Mouse (Mus musculus): Measurements from ENCODE around the gene Cnmd. TPM values are rescaled to one million over a fixed set of nuclear protein-coding genes. Genes with fewer than 3 reads are reported as not detected.

The Cnmd gene
- total RNA-seq (2018; cell fraction: chromatin; rRNA removed): not detected
- total RNA-seq (2018; cell fraction: cytosol; rRNA removed): under 1 TPM in 1 of 26 experiments, not detected in 25; 0.18 TPM
- not detected for total RNA-seq (2018; cell fraction: nucleus; rRNA removed)
- not detected in 3 replicates for polyA plus RNA-seq (2018)

DNA sequence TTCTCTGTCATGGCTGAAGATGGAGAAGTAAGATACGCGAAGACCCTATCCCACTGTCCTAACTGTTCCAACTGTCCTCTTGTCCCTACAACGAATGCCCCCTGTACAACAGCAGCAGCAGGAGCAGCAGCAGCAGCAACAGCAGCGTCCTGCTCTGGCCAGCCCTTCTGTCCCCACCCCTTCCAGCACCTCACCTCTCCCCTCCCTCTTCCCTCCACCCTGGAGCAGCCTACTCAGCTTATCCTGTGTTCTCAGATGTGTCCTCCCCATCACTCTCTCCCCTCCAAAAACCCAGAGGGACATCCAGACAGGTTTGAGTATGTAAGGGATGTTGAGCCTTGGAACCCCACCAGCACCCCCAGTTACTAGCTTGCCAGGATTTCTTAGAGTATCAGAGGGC, at the start of gene Cnmd:
Cnmd (minus strand) TSS at position 170 of the 400 bp plus-strand sequence.
- no peaks in the 10 kb centered on the region for H3K36me3 ChIP-seq (ENCODE audit: inconsistent target)
- H3K4me3 ChIP-seq (ENCODE audit: inconsistent target): peak within 1 kb of the TSS; percentile 12; the same call in 1 of the 2 replicates
- H3K27ac ChIP-seq: no peak within 1 kb of the TSS
- 77% methylated on average over 4 of the region's 4 CpGs for WGBS (ENCODE audit: missing documents)
- H3K79me2 ChIP-seq (ENCODE audit: inconsistent target): no peaks in the 10 kb centered on the region

DNA sequence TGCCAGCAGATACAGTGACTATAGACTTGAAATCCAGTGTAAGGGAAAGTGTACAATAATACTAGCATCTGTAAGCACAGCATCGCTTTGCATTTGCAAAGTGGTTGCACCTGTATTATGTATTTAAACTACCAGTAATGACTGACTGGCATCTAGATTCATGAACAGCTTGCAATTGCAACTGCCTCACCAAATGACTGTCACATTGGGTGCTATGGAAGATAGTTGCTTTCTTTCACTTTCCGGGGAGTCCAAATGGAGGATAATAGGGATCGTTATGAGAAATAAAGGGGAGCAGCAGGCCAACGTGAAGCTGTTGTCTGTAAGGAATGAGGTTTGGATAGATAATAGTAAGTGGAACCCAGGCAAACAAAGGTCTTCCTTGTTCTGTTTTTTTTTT, 49.3 kb upstream of the Cnmd start:
- no peak overlapping the region for H3K4me3 ChIP-seq (ENCODE audit: inconsistent target)
- WGBS (ENCODE audit: missing documents): 82% methylated on average over 4 of the region's 4 CpGs
- no peaks in the 10 kb centered on the region for H3K79me2 ChIP-seq (ENCODE audit: inconsistent target)
- no peak overlapping the region for H3K27ac ChIP-seq
- H3K36me3 ChIP-seq (ENCODE audit: inconsistent target): no peaks in the 10 kb centered on the region

DNA sequence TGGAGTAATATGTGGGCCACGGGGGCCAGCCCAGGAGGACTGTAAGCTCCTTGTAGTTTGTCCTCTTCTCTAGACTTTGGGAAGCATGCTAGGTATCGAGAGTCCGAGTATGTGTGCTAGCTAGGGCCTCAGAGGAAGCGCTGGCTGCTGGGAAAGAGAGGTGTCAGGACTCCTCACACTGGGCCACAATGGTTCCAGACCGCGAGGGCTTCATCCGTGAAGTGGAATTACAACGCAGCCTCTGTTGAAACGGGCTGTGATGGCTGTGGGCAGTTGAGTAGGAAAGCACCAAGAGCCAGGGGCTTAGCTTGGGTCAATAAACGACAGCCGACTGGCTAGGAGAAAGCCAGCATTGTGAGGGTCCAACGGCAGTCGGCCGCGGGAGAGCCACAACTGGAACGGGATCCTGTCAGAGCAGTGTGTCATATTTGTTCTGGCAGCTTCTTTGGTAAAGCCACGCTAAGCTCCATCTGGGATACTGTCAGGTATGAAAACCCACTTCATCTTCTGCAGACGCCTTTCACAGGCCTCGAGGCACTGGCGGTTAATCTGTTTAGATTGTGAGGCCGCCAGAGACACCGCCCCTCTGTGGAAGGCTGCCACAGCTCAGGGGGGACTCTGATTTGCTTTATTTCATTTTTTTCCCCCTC, 41.7 kb upstream of the Cnmd start:
- no peaks in the 10 kb centered on the region for H3K79me2 ChIP-seq (ENCODE audit: inconsistent target)
- no peak overlapping the region for H3K4me3 ChIP-seq (ENCODE audit: inconsistent target)
- 95% methylated on average over 22 of the region's 22 CpGs for WGBS (ENCODE audit: missing documents)
- no peaks in the 10 kb centered on the region for H3K36me3 ChIP-seq (ENCODE audit: inconsistent target)
- no peak overlapping the region for H3K27ac ChIP-seq

- WGBS (ENCODE audit: missing documents): 92% methylated on average over 4 of the region's 5 CpGs
- Histone ChIP-seq H3K79me2 (ENCODE audit: inconsistent target) (no peaks in the 10 kb centered on the region), H3K27ac (no peak overlapping the region), H3K36me3 (ENCODE audit: inconsistent target) (no peaks in the 10 kb centered on the region), H3K4me3 (ENCODE audit: inconsistent target) (no peak overlapping the region)
These were observed 39.6 kb upstream of the Cnmd start for GRCm38 (mm10) chr14:79701606-79702005.

DNA sequence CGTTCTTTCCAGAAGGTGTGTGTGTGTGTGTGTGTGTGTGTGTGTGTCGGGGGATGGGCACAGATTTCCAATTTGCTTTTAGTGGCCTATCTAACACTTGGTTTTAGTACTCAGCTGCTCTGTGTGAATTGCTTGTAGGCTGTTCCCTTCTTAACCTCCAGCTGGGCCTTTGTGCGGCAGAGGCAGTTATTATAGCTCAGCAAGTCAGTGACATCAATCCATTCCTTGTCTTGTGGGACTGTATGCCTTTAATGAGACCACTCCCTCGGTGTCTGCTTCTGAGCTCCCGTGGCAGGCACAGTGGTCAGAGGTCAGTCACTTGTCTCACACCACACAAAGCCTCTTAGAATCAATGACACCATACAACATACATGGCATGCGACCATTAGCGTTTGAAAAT, 39.1 kb upstream of the Cnmd start:
- Histone ChIP-seq H3K36me3 (ENCODE audit: inconsistent target) (no peaks in the 10 kb centered on the region), H3K27ac (no peak overlapping the region), H3K79me2 (ENCODE audit: inconsistent target) (no peaks in the 10 kb centered on the region), H3K4me3 (ENCODE audit: inconsistent target) (no peak overlapping the region)
- 81% methylated on average over 7 of the region's 7 CpGs for WGBS (ENCODE audit: missing documents)

DNA sequence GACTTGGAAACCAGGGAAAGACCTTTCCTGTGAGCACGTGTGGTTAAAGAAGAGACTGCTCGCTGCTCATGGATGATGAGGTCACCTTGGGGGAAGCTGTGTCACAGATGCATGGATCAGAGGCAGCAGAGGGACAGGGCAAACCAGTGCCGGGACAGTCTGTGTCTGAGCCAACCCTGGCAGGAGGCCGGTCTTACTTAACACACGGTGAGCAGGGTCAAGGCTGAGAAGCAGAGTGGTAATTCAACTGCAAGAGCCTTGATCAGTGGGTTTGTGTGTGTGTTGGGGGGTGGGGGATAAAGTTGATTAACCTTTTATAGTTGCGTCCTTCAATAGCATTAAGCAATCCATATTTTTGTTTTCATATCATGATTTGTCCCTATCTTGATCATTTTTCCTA, 37.4 kb upstream of the Cnmd start:
- Histone ChIP-seq H3K36me3 (ENCODE audit: inconsistent target) (no peaks in the 10 kb centered on the region), H3K79me2 (ENCODE audit: inconsistent target) (no peaks in the 10 kb centered on the region), H3K4me3 (ENCODE audit: inconsistent target) (no peak overlapping the region), H3K27ac (no peak overlapping the region)
- WGBS (ENCODE audit: missing documents): 77% methylated on average over 6 of the region's 6 CpGs

DNA sequence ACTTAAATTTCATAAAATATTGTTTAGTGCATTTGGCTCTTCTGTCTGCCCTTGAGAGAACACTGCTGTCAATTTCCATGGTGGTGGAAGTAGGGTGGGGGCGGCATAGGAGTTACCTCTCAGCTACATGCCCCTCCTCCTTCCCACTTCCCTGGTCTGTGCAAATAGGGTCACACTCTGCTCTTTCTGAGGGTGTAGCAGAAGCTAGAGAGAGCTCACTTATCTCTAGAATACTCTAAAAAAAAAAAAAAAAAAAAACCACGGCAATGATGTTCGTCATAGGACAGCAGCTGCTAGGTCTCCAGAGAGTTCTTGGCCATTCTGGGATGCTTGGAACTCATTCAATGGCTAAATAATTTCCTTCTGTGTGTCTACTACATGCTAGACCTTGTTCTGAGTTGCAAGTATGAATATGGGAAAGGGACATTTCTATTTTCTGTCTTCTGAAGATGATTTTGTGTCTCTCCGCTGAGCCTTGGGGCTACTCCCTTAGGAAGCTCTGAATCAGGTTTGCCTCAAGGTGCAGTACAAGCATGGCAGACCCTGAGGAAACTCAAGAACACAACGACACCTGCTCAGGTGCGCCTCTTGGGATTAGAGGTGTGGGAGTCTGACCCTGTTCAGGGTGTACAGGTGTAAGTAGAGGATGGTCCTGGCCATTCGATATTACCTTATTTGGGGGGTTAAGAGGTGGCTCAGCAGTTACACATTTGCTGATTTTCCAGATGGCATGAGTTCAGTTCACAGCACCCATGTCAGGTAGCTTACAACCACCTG, 28.3 kb upstream of the Cnmd start:
- Histone ChIP-seq H3K4me3 (ENCODE audit: inconsistent target) (no peak overlapping the region), H3K27ac (no peak overlapping the region), H3K36me3 (ENCODE audit: inconsistent target) (no peaks in the 10 kb centered on the region), H3K79me2 (ENCODE audit: inconsistent target) (no peaks in the 10 kb centered on the region)
- WGBS (ENCODE audit: missing documents): 88% methylated on average over 7 of the region's 7 CpGs

DNA sequence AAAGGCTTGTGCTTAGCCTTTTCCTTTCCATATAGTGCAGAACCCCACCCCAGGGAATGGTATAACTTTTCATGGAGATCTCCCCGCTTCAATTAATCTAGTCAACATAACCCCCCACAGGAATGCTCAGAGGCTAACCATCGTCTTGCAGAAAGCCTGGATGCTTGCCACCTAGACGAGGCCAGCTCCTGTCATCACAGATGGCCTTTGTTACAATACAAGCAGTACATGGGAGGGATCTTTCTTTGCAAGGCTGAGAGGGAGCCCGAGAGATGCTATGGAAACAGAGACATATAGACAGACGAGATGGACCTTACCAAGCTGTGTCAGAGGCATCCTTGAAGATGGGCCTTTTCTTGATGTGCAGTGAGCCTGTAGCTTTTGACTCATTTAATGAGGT, 18.7 kb upstream of the Cnmd start:
- Histone ChIP-seq H3K4me3 (ENCODE audit: inconsistent target) (no peak overlapping the region), H3K27ac (no peak overlapping the region), H3K79me2 (ENCODE audit: inconsistent target) (no peaks in the 10 kb centered on the region), H3K36me3 (ENCODE audit: inconsistent target) (no peaks in the 10 kb centered on the region)
- 85% methylated on average over 5 of the region's 5 CpGs for WGBS (ENCODE audit: missing documents)

- Histone ChIP-seq H3K79me2 (ENCODE audit: inconsistent target) (no peaks in the 10 kb centered on the region), H3K4me3 (ENCODE audit: inconsistent target) (no peak overlapping the region), H3K27ac (no peak overlapping the region), H3K36me3 (ENCODE audit: inconsistent target) (no peaks in the 10 kb centered on the region)
- WGBS (ENCODE audit: missing documents): 92% methylated on average over 14 of the region's 14 CpGs
These were observed 16.1 kb upstream of the Cnmd start for GRCm38 (mm10) chr14:79677891-79678687.

- no peak overlapping the region for H3K27ac ChIP-seq
- no peaks in the 10 kb centered on the region for H3K79me2 ChIP-seq (ENCODE audit: inconsistent target)
- no peak overlapping the region for H3K4me3 ChIP-seq (ENCODE audit: inconsistent target)
- no peaks in the 10 kb centered on the region for H3K36me3 ChIP-seq (ENCODE audit: inconsistent target)
- 76% methylated on average over 15 of the region's 15 CpGs for WGBS (ENCODE audit: missing documents)
These were observed 15.3 kb upstream of the Cnmd start for GRCm38 (mm10) chr14:79677108-79677753.

DNA sequence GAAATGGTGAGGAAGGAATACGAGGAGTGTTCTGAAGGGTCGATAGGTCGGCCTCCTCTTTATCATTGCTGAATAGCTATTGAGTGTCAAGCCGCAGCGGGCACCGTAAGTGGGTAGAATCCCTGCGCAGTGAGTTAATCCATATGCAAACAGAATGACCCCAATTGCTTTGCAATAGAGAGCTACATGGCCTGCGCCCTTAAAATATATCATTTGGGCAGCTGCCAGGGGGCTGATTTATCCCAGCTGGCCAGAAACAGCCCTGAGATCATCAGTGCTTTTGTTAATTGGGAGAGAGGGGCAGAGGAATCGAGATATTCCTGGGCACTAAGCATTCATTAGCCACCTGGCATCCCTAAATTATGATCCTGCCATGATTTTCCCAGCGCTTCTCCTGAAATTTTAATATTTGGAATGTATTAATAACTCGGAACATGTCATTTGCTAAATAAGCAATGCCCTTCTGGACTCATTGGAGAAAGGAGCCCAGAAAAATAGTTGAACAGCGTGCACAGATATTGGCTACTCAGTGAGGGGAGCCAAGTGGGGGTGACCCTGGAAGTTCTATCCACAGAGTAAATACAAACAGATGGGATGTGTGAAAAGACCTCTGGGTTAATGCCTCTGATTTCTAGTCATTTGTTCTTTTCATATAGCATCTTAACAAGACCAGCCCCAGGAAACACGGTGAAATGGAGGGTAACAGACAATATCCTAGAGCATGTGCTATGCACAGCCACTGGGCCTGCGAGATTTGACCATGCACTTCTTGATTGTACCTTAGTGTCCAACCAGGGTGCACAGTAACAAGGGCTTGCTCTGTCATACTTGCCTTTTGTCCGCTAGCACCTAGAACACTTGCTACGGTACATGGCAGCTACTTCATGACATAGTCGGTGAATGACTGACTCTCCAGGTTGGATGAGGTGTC, 11.4 kb upstream of the Cnmd start:
- H3K27ac ChIP-seq: no peak overlapping the region
- H3K4me3 ChIP-seq (ENCODE audit: inconsistent target): no peak overlapping the region
- H3K79me2 ChIP-seq (ENCODE audit: inconsistent target): no peaks in the 10 kb centered on the region
- WGBS (ENCODE audit: missing documents): 94% methylated on average over 17 of the region's 17 CpGs
- H3K36me3 ChIP-seq (ENCODE audit: inconsistent target): no peaks in the 10 kb centered on the region

DNA sequence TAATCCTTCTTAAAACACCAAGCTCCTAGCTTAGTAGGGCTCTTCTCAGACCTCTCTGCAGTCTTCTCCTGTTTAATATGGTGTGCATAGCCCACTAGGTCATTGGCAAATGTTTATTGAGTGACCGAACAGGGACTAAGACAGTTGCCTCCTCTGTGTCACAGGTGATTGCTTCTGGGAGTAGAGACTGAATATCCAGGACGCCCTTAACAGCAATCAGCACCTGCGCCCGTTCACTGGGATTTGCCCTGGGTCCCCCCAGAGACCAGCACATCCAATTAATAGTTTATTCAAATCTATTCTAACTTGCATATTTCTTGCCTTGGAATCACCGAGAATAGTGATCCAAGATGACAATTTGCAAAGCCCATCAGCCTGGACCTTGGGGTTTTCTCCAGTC, 10.6 kb upstream of the Cnmd start:
- Histone ChIP-seq H3K4me3 (ENCODE audit: inconsistent target) (no peak overlapping the region), H3K36me3 (ENCODE audit: inconsistent target) (no peaks in the 10 kb centered on the region), H3K27ac (no peak overlapping the region), H3K79me2 (ENCODE audit: inconsistent target) (no peaks in the 10 kb centered on the region)
- WGBS (ENCODE audit: missing documents): 92% methylated on average over 5 of the region's 5 CpGs

DNA sequence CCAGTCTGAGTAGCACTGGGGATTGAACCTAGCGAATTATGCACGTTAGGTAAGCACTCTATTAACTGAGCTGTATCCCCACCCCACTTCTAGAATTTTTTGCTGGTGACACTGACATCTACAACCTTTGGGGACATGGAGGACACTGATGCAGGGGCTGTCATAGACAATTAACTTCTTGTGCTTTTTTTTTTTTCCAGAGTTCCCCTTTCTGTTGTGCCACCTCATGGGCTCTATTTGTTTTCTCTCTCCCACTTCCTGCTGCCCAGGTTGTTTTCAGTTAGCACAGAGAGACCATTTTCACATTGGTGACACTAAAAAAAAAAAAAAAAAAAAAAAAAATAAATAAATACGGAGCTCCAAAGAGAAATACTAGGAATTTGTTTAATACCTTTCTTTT, 9.0 kb upstream of the Cnmd start:
- 55% methylated on average over 3 of the region's 3 CpGs for whole genome bisulfite sequencing (ENCODE audit: missing documents)
- H3K4me3 ChIP-seq (ENCODE audit: inconsistent target): no peak overlapping the region
- H3K36me3 ChIP-seq (ENCODE audit: inconsistent target): no peaks in the 10 kb centered on the region
- H3K27ac ChIP-seq: no peak overlapping the region
- no peaks in the 10 kb centered on the region for H3K79me2 ChIP-seq (ENCODE audit: inconsistent target)

Measured in macrophage (primary cell).